Mouse (Mus musculus): ENCODE measurements around the gene Exoc6. TPM values are rescaled to one million over a fixed set of nuclear protein-coding genes. Genes with fewer than 3 reads are reported as not detected.

The Exoc6 gene
- polyA plus RNA-seq, 1 experiment from 2014 or later = 27.2 TPM

- Histone ChIP-seq H3K36me3 (replicated peaks) (peaks cover 64% of the 10 kb centered on the region), H3K27me3 (no peaks in the 10 kb centered on the region), H3K4me3 (replicated peaks) (no peak overlapping the region), H3K4me2 (no peak overlapping the region), H3K27ac (replicated peaks) (no peak overlapping the region), H3K4me1 (replicated peaks) (no peaks in the 10 kb centered on the region), H3K9ac (no peak overlapping the region), H3K9me3 (replicated peaks) (no peaks in the 10 kb centered on the region)
- WGBS (ENCODE audit: insufficient replicate concordance) = 74% methylated on average over 4 of the region's 4 CpGs
- ATAC-seq (ENCODE audit: insufficient read depth) = no peak
Measured at GRCm38 (mm10) chr19:37579607-37580006, 29.4 kb downstream of the Exoc6 start.

- H3K9ac ChIP-seq = no peak overlapping the region
- H3K36me3 ChIP-seq (replicated peaks) = peaks cover 64% of the 10 kb centered on the region
- H3K4me3 ChIP-seq (replicated peaks) = no peak overlapping the region
- no peak overlapping the region for H3K27ac ChIP-seq (replicated peaks)
- H3K4me2 ChIP-seq = no peak overlapping the region
- H3K9me3 ChIP-seq (replicated peaks) = no peaks in the 10 kb centered on the region
- 85% methylated on average over 6 of the region's 6 CpGs for WGBS (ENCODE audit: insufficient replicate concordance)
- ATAC-seq (ENCODE audit: insufficient read depth) = no peak
- no peaks in the 10 kb centered on the region for H3K27me3 ChIP-seq
- peaks cover 5% of the 10 kb centered on the region for H3K4me1 ChIP-seq (replicated peaks)
Measured at GRCm38 (mm10) chr19:37580438-37580837, 30.2 kb downstream of the Exoc6 start.

GRCm38 (mm10) chr19:37585210-37585609 lies 35.0 kb downstream of the Exoc6 start:
- no peak for ATAC-seq (ENCODE audit: insufficient read depth)
- Histone ChIP-seq H3K27ac (replicated peaks) (no peak overlapping the region), H3K4me1 (replicated peaks) (peaks cover 5% of the 10 kb centered on the region), H3K9me3 (replicated peaks) (no peaks in the 10 kb centered on the region), H3K27me3 (no peaks in the 10 kb centered on the region), H3K4me3 (replicated peaks) (no peak overlapping the region), H3K36me3 (replicated peaks) (peaks cover 62% of the 10 kb centered on the region), H3K9ac (no peak overlapping the region), H3K4me2 (no peak overlapping the region)
- 34% methylated on average over 14 of the region's 14 CpGs for WGBS (ENCODE audit: insufficient replicate concordance)

- H3K36me3 ChIP-seq (replicated peaks) = peaks cover 62% of the 10 kb centered on the region
- H3K4me2 ChIP-seq = no peak overlapping the region
- H3K27ac ChIP-seq (replicated peaks) = no peak overlapping the region
- 37% methylated on average over 8 of the region's 8 CpGs for WGBS (ENCODE audit: insufficient replicate concordance)
- H3K27me3 ChIP-seq = no peaks in the 10 kb centered on the region
- no peak overlapping the region for H3K9ac ChIP-seq
- peak; percentile 18; the same call in 1 of the 2 replicates for ATAC-seq (ENCODE audit: insufficient read depth)
- no peaks in the 10 kb centered on the region for H3K9me3 ChIP-seq (replicated peaks)
- no peak overlapping the region for H3K4me3 ChIP-seq (replicated peaks)
- peaks cover 5% of the 10 kb centered on the region for H3K4me1 ChIP-seq (replicated peaks)
Measured at GRCm38 (mm10) chr19:37585684-37586083, 35.5 kb downstream of the Exoc6 start.

GRCm38 (mm10) chr19:37590544-37590943 lies 40.3 kb downstream of the Exoc6 start:
- Histone ChIP-seq H3K9ac (no peak overlapping the region), H3K27me3 (no peaks in the 10 kb centered on the region), H3K36me3 (replicated peaks) (peaks cover 75% of the 10 kb centered on the region), H3K4me3 (replicated peaks) (no peak overlapping the region), H3K4me1 (replicated peaks) (no peaks in the 10 kb centered on the region), H3K9me3 (replicated peaks) (no peaks in the 10 kb centered on the region), H3K4me2 (no peak overlapping the region), H3K27ac (replicated peaks) (no peak overlapping the region)
- no peak for ATAC-seq (ENCODE audit: insufficient read depth)
- WGBS (ENCODE audit: insufficient replicate concordance) = 77% methylated on average over 7 of the region's 7 CpGs

GRCm38 (mm10) chr19:37601968-37602848 lies 52.0 kb downstream of the Exoc6 start:
- peak; percentile 63 for ATAC-seq (ENCODE audit: insufficient read depth)
- no peaks in the 10 kb centered on the region for H3K9me3 ChIP-seq (replicated peaks)
- H3K27ac ChIP-seq (replicated peaks) = peak overlapping the region; percentile 19; the same call in 1 of the 2 replicates
- no peak overlapping the region for H3K9ac ChIP-seq
- no peak overlapping the region; the same call in 1 of the 2 replicates for H3K4me3 ChIP-seq (replicated peaks)
- H3K36me3 ChIP-seq (replicated peaks) = peaks cover 58% of the 10 kb centered on the region
- 22% methylated on average over 22 of the region's 22 CpGs for WGBS (ENCODE audit: insufficient replicate concordance)
- H3K27me3 ChIP-seq = no peaks in the 10 kb centered on the region
- H3K4me1 ChIP-seq (replicated peaks) = peaks cover 10% of the 10 kb centered on the region
- H3K4me2 ChIP-seq = peak overlapping the region; percentile 50

- H3K27me3 ChIP-seq = no peaks in the 10 kb centered on the region
- no peak overlapping the region for H3K4me3 ChIP-seq (replicated peaks)
- H3K4me2 ChIP-seq = no peak overlapping the region
- no peaks in the 10 kb centered on the region for H3K4me1 ChIP-seq (replicated peaks)
- no peak overlapping the region for H3K27ac ChIP-seq (replicated peaks)
- no peak overlapping the region for H3K9ac ChIP-seq
- H3K9me3 ChIP-seq (replicated peaks) = no peaks in the 10 kb centered on the region
- 72% methylated on average over 7 of the region's 7 CpGs for WGBS (ENCODE audit: insufficient replicate concordance)
- ATAC-seq (ENCODE audit: insufficient read depth) = no peak
- peaks cover 60% of the 10 kb centered on the region for H3K36me3 ChIP-seq (replicated peaks)
Measured at GRCm38 (mm10) chr19:37609991-37610390, 59.8 kb downstream of the Exoc6 start.

- Histone ChIP-seq H3K4me3 (replicated peaks) (no peak overlapping the region), H3K27ac (replicated peaks) (no peak overlapping the region), H3K9ac (no peak overlapping the region), H3K36me3 (replicated peaks) (peaks cover 56% of the 10 kb centered on the region), H3K27me3 (no peaks in the 10 kb centered on the region), H3K4me2 (no peak overlapping the region), H3K9me3 (replicated peaks) (no peaks in the 10 kb centered on the region), H3K4me1 (replicated peaks) (no peaks in the 10 kb centered on the region)
- WGBS (ENCODE audit: insufficient replicate concordance) = 77% methylated on average over 7 of the region's 7 CpGs
- ATAC-seq (ENCODE audit: insufficient read depth) = no peak
Measured at GRCm38 (mm10) chr19:37612893-37613292, 62.7 kb downstream of the Exoc6 start.

- no peak overlapping the region for H3K9ac ChIP-seq
- no peaks in the 10 kb centered on the region for H3K27me3 ChIP-seq
- no peak overlapping the region for H3K4me2 ChIP-seq
- H3K36me3 ChIP-seq (replicated peaks) = peaks cover 40% of the 10 kb centered on the region
- H3K4me1 ChIP-seq (replicated peaks) = no peaks in the 10 kb centered on the region
- H3K9me3 ChIP-seq (replicated peaks) = no peaks in the 10 kb centered on the region
- WGBS (ENCODE audit: insufficient replicate concordance) = 85% methylated on average over 4 of the region's 4 CpGs
- ATAC-seq (ENCODE audit: insufficient read depth) = no peak
- no peak overlapping the region for H3K4me3 ChIP-seq (replicated peaks)
- H3K27ac ChIP-seq (replicated peaks) = no peak overlapping the region
Measured at GRCm38 (mm10) chr19:37615039-37615630, 64.9 kb downstream of the Exoc6 start.

- H3K4me2 ChIP-seq = no peak overlapping the region
Measured at GRCm38 (mm10) chr19:37647994-37648393, 97.8 kb downstream of the Exoc6 start.

GRCm38 (mm10) chr19:37650526-37650925 lies 100.3 kb downstream of the Exoc6 start:
- H3K4me3 ChIP-seq (replicated peaks) = no peak overlapping the region
- peaks cover 8% of the 10 kb centered on the region for H3K4me1 ChIP-seq (replicated peaks)
- no peak overlapping the region for H3K9ac ChIP-seq
- H3K4me2 ChIP-seq = no peak overlapping the region
- ATAC-seq (ENCODE audit: insufficient read depth) = no peak
- no peaks in the 10 kb centered on the region for H3K9me3 ChIP-seq (replicated peaks)
- no peaks in the 10 kb centered on the region for H3K27me3 ChIP-seq
- H3K27ac ChIP-seq (replicated peaks) = no peak overlapping the region
- peaks cover 18% of the 10 kb centered on the region; the same call in 1 of the 2 replicates for H3K36me3 ChIP-seq (replicated peaks)
- 68% methylated on average over 2 of the region's 2 CpGs for WGBS (ENCODE audit: insufficient replicate concordance)

More at GRCm38 (mm10) chr19:37647994-37648393, 97.8 kb downstream of the Exoc6 start:
- Histone ChIP-seq H3K9me3 (replicated peaks) (no peaks in the 10 kb centered on the region), H3K4me1 (replicated peaks) (no peaks in the 10 kb centered on the region), H3K27ac (replicated peaks) (no peak overlapping the region), H3K9ac (no peak overlapping the region), H3K4me3 (replicated peaks) (no peak overlapping the region), H3K36me3 (replicated peaks) (peaks cover 7% of the 10 kb centered on the region; the same call in 1 of the 2 replicates), H3K27me3 (no peaks in the 10 kb centered on the region)
- 56% methylated on average over 2 of the region's 2 CpGs for WGBS (ENCODE audit: insufficient replicate concordance)
- no peak for ATAC-seq (ENCODE audit: insufficient read depth)

All from liver, embryonic 15.5 days (tissue).